Mouse (Mus musculus) neural tube, embryonic 13.5 days (tissue): ENCODE results near the gene Dscaml1. TPM values are rescaled to one million over a fixed set of nuclear protein-coding genes. Genes with fewer than 3 reads are reported as not detected.

Experiments used
- ATAC-seq: fragments of 200-750 bp; cut with Nextera tagmentation; 2 replicates; pipeline ENCODE4 v1.8.0; 2017; ENCODE audit warnings: low read depth, mild to moderate bottlenecking, moderate TSS enrichment, moderate library complexity
- H3K27ac ChIP-seq: fragments of 300-500 bp; sonication (generic); replicated peaks from 2 replicates; pipeline ENCODE4 v1.5.1; 2015; ENCODE audit warnings: moderate library complexity, mild to moderate bottlenecking, inconsistent platforms
- H3K27me3 ChIP-seq: fragments of 300-500 bp; sonication (generic); 2 replicates; pipeline ENCODE4 v1.6.1; 2015; ENCODE audit warnings: mild to moderate bottlenecking, inconsistent platforms
- H3K36me3 ChIP-seq: fragments of 300-500 bp; sonication (generic); 2 replicates; pipeline ENCODE4 v1.6.1; 2015; ENCODE audit warnings: mild to moderate bottlenecking, inconsistent platforms
- H3K4me1 ChIP-seq: fragments of 300-500 bp; sonication (generic); replicated peaks from 2 replicates; pipeline ENCODE4 v1.6.1; 2015; ENCODE audit warnings: inconsistent platforms
- H3K4me2 ChIP-seq: fragments of 300-500 bp; sonication (generic); 2 replicates; pipeline ENCODE4 v1.6.1; 2015; ENCODE audit warnings: inconsistent platforms, mild to moderate bottlenecking, moderate library complexity
- H3K4me3 ChIP-seq: fragments of 300-500 bp; sonication (generic); 2 replicates; pipeline ENCODE4 v1.5.1; 2015; ENCODE audit warnings: mild to moderate bottlenecking, inconsistent platforms
- H3K9ac ChIP-seq: fragments of 300-500 bp; sonication (generic); 2 replicates; pipeline ENCODE4 v1.6.1; 2015; ENCODE audit warnings: moderate library complexity, mild to moderate bottlenecking, inconsistent platforms
- H3K9me3 ChIP-seq: fragments of 300-500 bp; sonication (generic); 2 replicates; pipeline ENCODE4 v1.6.1; 2016; ENCODE audit warnings: inconsistent platforms
- WGBS: fragments of 180-500 bp; shearing (Covaris S2); methylation state at CpG from one replicate; pipeline ENCODE4 v1.1.7; 2015; 5-methylcytosine and 5-hydroxymethylcytosine counted together
- polyA plus RNA-seq: library from polyadenylated mRNA; unstranded; fragments of >200 nt; fragmentation: Nextera tagmentation; extraction: Ambion mirVana; gene quantifications from 2 replicates; pipeline ENCODE4 v1.2.1, GENCODE M21; 2015

Dscaml1 gene
- polyA plus RNA-seq, 1 experiment from 2014 or later: 12.5 TPM

- no peak overlapping the region for H3K4me3 ChIP-seq
- H3K9ac ChIP-seq: no peak overlapping the region
- ATAC-seq: no peak
- H3K27me3 ChIP-seq: peaks cover 9% of the 10 kb centered on the region
- 83% methylated on average over 4 of the region's 4 CpGs for WGBS
- no peaks in the 10 kb centered on the region for H3K36me3 ChIP-seq
- peaks cover 13% of the 10 kb centered on the region for H3K4me1 ChIP-seq
- no peaks in the 10 kb centered on the region for H3K9me3 ChIP-seq
- no peak overlapping the region for H3K4me2 ChIP-seq
- H3K27ac ChIP-seq: no peak overlapping the region
Measured at GRCm38 (mm10) chr9:45412700-45413477, 13.5 kb upstream of the Dscaml1 start.

GRCm38 (mm10) chr9:45413478-45414140 is 12.8 kb upstream of the Dscaml1 start:
- Histone ChIP-seq H3K9ac (no peak overlapping the region), H3K9me3 (no peaks in the 10 kb centered on the region), H3K4me2 (no peak overlapping the region), H3K36me3 (no peaks in the 10 kb centered on the region), H3K4me3 (no peak overlapping the region), H3K27ac (no peak overlapping the region), H3K27me3 (peaks cover 10% of the 10 kb centered on the region), H3K4me1 (peaks cover 7% of the 10 kb centered on the region; the same call in 1 of the 2 replicates)
- ATAC-seq: no peak
- 62% methylated on average over 5 of the region's 5 CpGs for WGBS

- Histone ChIP-seq H3K9ac (no peak overlapping the region), H3K9me3 (no peaks in the 10 kb centered on the region), H3K4me3 (no peak overlapping the region), H3K27ac (no peak overlapping the region), H3K4me2 (no peak overlapping the region), H3K27me3 (peaks cover 5% of the 10 kb centered on the region; the same call in 1 of the 2 replicates), H3K4me1 (peaks cover 7% of the 10 kb centered on the region; the same call in 1 of the 2 replicates), H3K36me3 (no peaks in the 10 kb centered on the region)
- no peak for ATAC-seq
- 53% methylated on average over 4 of the region's 4 CpGs for WGBS
Measured at GRCm38 (mm10) chr9:45415912-45416311, 10.5 kb upstream of the Dscaml1 start.

GRCm38 (mm10) chr9:45417245-45417644 is 9.2 kb upstream of the Dscaml1 start:
- H3K36me3 ChIP-seq: no peaks in the 10 kb centered on the region
- peaks cover 3% of the 10 kb centered on the region; the same call in 1 of the 2 replicates for H3K4me1 ChIP-seq
- no peak overlapping the region for H3K27ac ChIP-seq
- H3K27me3 ChIP-seq: peaks cover 5% of the 10 kb centered on the region; the same call in 1 of the 2 replicates
- H3K4me2 ChIP-seq: 0 out of 2 replicates have a peak overlapping the region, but pooled peaks have one; percentile 7
- no peak overlapping the region for H3K9ac ChIP-seq
- WGBS: 29% methylated on average over 8 of the region's 8 CpGs
- ATAC-seq: no peak
- no peaks in the 10 kb centered on the region for H3K9me3 ChIP-seq
- no peak overlapping the region for H3K4me3 ChIP-seq

GRCm38 (mm10) chr9:45418252-45418651 is 8.2 kb upstream of the Dscaml1 start:
- 71% methylated on average over 8 of the region's 8 CpGs for WGBS
- Histone ChIP-seq H3K4me3 (no peak overlapping the region), H3K9me3 (no peaks in the 10 kb centered on the region), H3K27ac (no peak overlapping the region), H3K9ac (no peak overlapping the region), H3K36me3 (no peaks in the 10 kb centered on the region), H3K4me1 (no peaks in the 10 kb centered on the region), H3K4me2 (no peak overlapping the region), H3K27me3 (peaks cover 5% of the 10 kb centered on the region; the same call in 1 of the 2 replicates)
- ATAC-seq: no peak

GRCm38 (mm10) chr9:45421209-45421608 is 5.2 kb upstream of the Dscaml1 start:
- Histone ChIP-seq H3K27ac (no peak overlapping the region), H3K9ac (no peak overlapping the region), H3K4me2 (no peak overlapping the region), H3K36me3 (no peaks in the 10 kb centered on the region), H3K4me1 (no peaks in the 10 kb centered on the region), H3K27me3 (peaks cover 8% of the 10 kb centered on the region), H3K4me3 (no peak overlapping the region), H3K9me3 (no peaks in the 10 kb centered on the region)
- 64% methylated on average over 8 of the region's 8 CpGs for WGBS
- no peak for ATAC-seq

- Histone ChIP-seq H3K9me3 (no peaks in the 10 kb centered on the region), H3K9ac (no peak overlapping the region), H3K4me2 (no peak overlapping the region), H3K27me3 (peaks cover 23% of the 10 kb centered on the region), H3K27ac (no peak overlapping the region), H3K4me3 (no peak overlapping the region), H3K4me1 (no peaks in the 10 kb centered on the region), H3K36me3 (no peaks in the 10 kb centered on the region)
- ATAC-seq: no peak
- WGBS: 77% methylated on average over 7 of the region's 7 CpGs
Measured at GRCm38 (mm10) chr9:45422761-45423298, 3.6 kb upstream of the Dscaml1 start.

GRCm38 (mm10) chr9:45429392-45429791 is 3.0 kb downstream of the Dscaml1 start:
- Histone ChIP-seq H3K9me3 (no peaks in the 10 kb centered on the region), H3K27ac (no peak overlapping the region), H3K9ac (no peak overlapping the region), H3K4me3 (peak overlapping the region; percentile 62; the same call in 1 of the 2 replicates), H3K4me2 (peak overlapping the region; percentile 69), H3K4me1 (peaks cover 52% of the 10 kb centered on the region), H3K36me3 (no peaks in the 10 kb centered on the region), H3K27me3 (peaks cover 61% of the 10 kb centered on the region)
- 31% methylated on average over 5 of the region's 5 CpGs for WGBS
- no peak for ATAC-seq

GRCm38 (mm10) chr9:45429951-45430697 is 3.7 kb downstream of the Dscaml1 start:
- peaks cover 61% of the 10 kb centered on the region for H3K27me3 ChIP-seq
- WGBS: 3% methylated on average over 50 of the region's 54 CpGs

GRCm38 (mm10) chr9:45430698-45430959 is 4.2 kb downstream of the Dscaml1 start:
- Histone ChIP-seq H3K27ac (peak overlapping the region; percentile 88), H3K36me3 (no peaks in the 10 kb centered on the region), H3K4me3 (peak overlapping the region; percentile 62), H3K4me2 (peak overlapping the region; percentile 69), H3K4me1 (peaks cover 63% of the 10 kb centered on the region), H3K9me3 (no peaks in the 10 kb centered on the region), H3K9ac (peak overlapping the region; percentile 85), H3K27me3 (peaks cover 61% of the 10 kb centered on the region)
- ATAC-seq: no peak; the same call in 1 of the 2 replicates
- WGBS: under 1% methylated on average over 17 of the region's 17 CpGs

More at GRCm38 (mm10) chr9:45429951-45430697, 3.7 kb downstream of the Dscaml1 start:
- Histone ChIP-seq H3K27ac (peak overlapping the region; percentile 88), H3K9ac (peak overlapping the region; percentile 85), H3K4me1 (peaks cover 59% of the 10 kb centered on the region), H3K4me2 (peak overlapping the region; percentile 69), H3K36me3 (no peaks in the 10 kb centered on the region), H3K9me3 (no peaks in the 10 kb centered on the region), H3K4me3 (peak overlapping the region; percentile 62)
- ATAC-seq: peak; percentile 59

- 2% methylated on average over 26 of the region's 26 CpGs for WGBS
- H3K9me3 ChIP-seq: no peaks in the 10 kb centered on the region
- peak overlapping the region; percentile 85 for H3K9ac ChIP-seq
- peaks cover 68% of the 10 kb centered on the region for H3K4me1 ChIP-seq
- ATAC-seq: 0 out of 2 replicates have a peak, but pooled peaks have one; percentile 9
- peaks cover 58% of the 10 kb centered on the region for H3K27me3 ChIP-seq
- H3K4me3 ChIP-seq: peak overlapping the region; percentile 62
- no peaks in the 10 kb centered on the region for H3K36me3 ChIP-seq
- peak overlapping the region; percentile 88 for H3K27ac ChIP-seq
- H3K4me2 ChIP-seq: peak overlapping the region; percentile 69
Measured at GRCm38 (mm10) chr9:45431150-45431549, 4.7 kb downstream of the Dscaml1 start.
